Mouse (Mus musculus): Measurements from ENCODE around the gene Ppp1r35.

- TF ChIP-seq CTCF (conservative IDR thresholded peaks at IDR 0.05; ENCODE audit: low read length) (no peak), NANOG (IDR thresholded peaks at IDR 0.05; ENCODE audit: borderline replicate concordance, low read length) (no peak)
Observed at GRCm38 (mm10) chr5:137784546-137784945, 5.9 kb downstream of the Ppp1r35 start.
